Mouse (Mus musculus): ENCODE data around the gene Zfp735. TPM values are rescaled to one million over a fixed set of nuclear protein-coding genes. Genes with fewer than 3 reads are reported as not detected.

The Zfp735 gene
- polyA plus RNA-seq (2015; fragmentation: Nextera tagmentation; extraction: Ambion mirVana): not detected in 2 replicates

DNA sequence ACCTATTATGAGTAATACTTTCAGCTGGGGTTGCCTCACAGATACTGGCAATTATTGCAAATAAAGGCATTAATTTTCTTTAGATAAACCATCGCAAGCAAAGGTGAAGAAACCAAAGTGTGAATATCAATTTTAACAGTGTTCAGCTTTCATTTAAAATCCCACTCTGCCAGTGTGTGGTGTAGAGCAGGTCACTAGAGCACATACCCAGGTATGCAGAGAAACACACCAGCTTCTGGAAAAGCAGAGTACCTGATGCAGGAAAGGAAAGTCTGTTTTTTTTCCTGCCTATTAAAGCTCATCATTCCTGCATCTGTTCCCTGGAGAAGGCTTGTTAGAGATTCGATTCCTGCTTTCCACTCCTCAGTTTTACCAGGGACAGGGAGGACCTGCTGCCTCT lies at the start of gene Zfp735:
TSS of gene Zfp735 (plus strand) at position 301 of the 400 bp plus-strand sequence.
- H3K4me2 ChIP-seq: no peak within 1 kb of the TSS
- no peaks in the 10 kb centered on the region for H3K27me3 ChIP-seq
- no peaks in the 10 kb centered on the region for H3K36me3 ChIP-seq
- H3K4me3 ChIP-seq: no peak within 1 kb of the TSS
- H3K4me1 ChIP-seq: no peaks in the 10 kb centered on the region
- ATAC-seq (ENCODE audit: borderline replicate concordance, extremely low read depth, low FRiP score, low TSS enrichment): no peak
- H3K9ac ChIP-seq: no peak within 1 kb of the TSS
- H3K9me3 ChIP-seq: no peaks in the 10 kb centered on the region
- no peak within 1 kb of the TSS for H3K27ac ChIP-seq
- WGBS: 79% methylated on average over 2 of the region's 2 CpGs

DNA sequence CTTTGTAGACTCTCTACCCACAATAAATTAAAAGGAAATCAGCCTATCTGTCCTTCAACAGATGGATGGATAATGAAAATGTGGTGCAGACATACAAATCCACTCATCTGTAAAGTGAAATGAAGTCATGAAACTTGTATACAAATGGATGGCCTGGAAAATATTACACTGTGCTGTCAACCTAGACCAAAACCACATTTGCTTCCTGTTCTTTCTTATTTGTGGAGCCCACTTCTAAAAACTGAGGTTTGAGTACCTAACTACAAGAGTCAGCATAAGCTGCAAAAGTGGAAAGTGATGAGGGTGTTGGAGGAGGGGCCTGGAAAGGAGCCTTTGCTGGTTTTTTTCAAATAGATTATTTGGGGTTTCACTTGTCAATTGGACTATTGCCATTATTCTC lies 70.5 kb downstream of the Zfp735 start:
- H3K27ac ChIP-seq: no peak overlapping the region
- H3K36me3 ChIP-seq: no peaks in the 10 kb centered on the region
- no peaks in the 10 kb centered on the region for H3K9me3 ChIP-seq
- no peaks in the 10 kb centered on the region for H3K4me1 ChIP-seq
- H3K4me2 ChIP-seq: no peak overlapping the region
- no peak overlapping the region for H3K9ac ChIP-seq
- no peak for ATAC-seq (ENCODE audit: borderline replicate concordance, extremely low read depth, low FRiP score, low TSS enrichment)
- H3K4me3 ChIP-seq: no peak overlapping the region
- no peaks in the 10 kb centered on the region for H3K27me3 ChIP-seq

Other genes with a start within 250 kb of the Zfp735 start
- gene Olfr380, start 231.3 kb upstream of the Zfp735 start, polyA plus RNA-seq (2015; fragmentation: Nextera tagmentation; extraction: Ambion mirVana): not detected in 2 replicates
- not detected in 2 replicates for gene Olfr381, start 197.2 kb upstream of the Zfp735 start, polyA plus RNA-seq (2015; fragmentation: Nextera tagmentation; extraction: Ambion mirVana)
- not detected in 2 replicates for gene Olfr382, start 171.6 kb upstream of the Zfp735 start, polyA plus RNA-seq (2015; fragmentation: Nextera tagmentation; extraction: Ambion mirVana)
- not detected in 2 replicates for gene Olfr385, start 95.8 kb upstream of the Zfp735 start, polyA plus RNA-seq (2015; fragmentation: Nextera tagmentation; extraction: Ambion mirVana)
- gene Olfr384, start 90.2 kb upstream of the Zfp735 start, polyA plus RNA-seq (2015; fragmentation: Nextera tagmentation; extraction: Ambion mirVana): not detected in 2 replicates
- gene Olfr389, start 91.9 kb downstream of the Zfp735 start, polyA plus RNA-seq (2015; fragmentation: Nextera tagmentation; extraction: Ambion mirVana): not detected in 2 replicates
- gene Olfr390, start 94.2 kb downstream of the Zfp735 start, polyA plus RNA-seq (2015; fragmentation: Nextera tagmentation; extraction: Ambion mirVana): not detected in 2 replicates
- gene Olfr391-ps, start 114.3 kb downstream of the Zfp735 start, polyA plus RNA-seq (2015; fragmentation: Nextera tagmentation; extraction: Ambion mirVana): not detected in 2 replicates
- gene Olfr392, start 128.3 kb downstream of the Zfp735 start, polyA plus RNA-seq (2015; fragmentation: Nextera tagmentation; extraction: Ambion mirVana): not detected in 2 replicates
- not detected in 2 replicates for gene Olfr393, start 162.7 kb downstream of the Zfp735 start, polyA plus RNA-seq (2015; fragmentation: Nextera tagmentation; extraction: Ambion mirVana)
- not detected in 2 replicates for gene Olfr394, start 202.0 kb downstream of the Zfp735 start, polyA plus RNA-seq (2015; fragmentation: Nextera tagmentation; extraction: Ambion mirVana)
- gene Olfr395, start 220.5 kb downstream of the Zfp735 start, polyA plus RNA-seq (2015; fragmentation: Nextera tagmentation; extraction: Ambion mirVana): not detected in 2 replicates
- gene Olfr23, start 247.9 kb downstream of the Zfp735 start, polyA plus RNA-seq (2015; fragmentation: Nextera tagmentation; extraction: Ambion mirVana): not detected in 2 replicates

Data from lung, embryonic 15.5 days (tissue).